Mouse (Mus musculus) testis, adult 2 months (tissue): ENCODE data around the gene Gm21411. TPM values are rescaled to one million over a fixed set of nuclear protein-coding genes. Genes with fewer than 3 reads are reported as not detected.
"Not testable (repeated sequence)": the region's sequence is repeated elsewhere in the genome, so short reads cannot be mapped to it uniquely, and the experiment has no call there.

ENCODE experiments used
- H3K27ac ChIP-seq: fragments of 200-500 bp; 2 replicates; pipeline ENCODE4 v1.5.1; 2012; ENCODE audit warnings: low read depth, low read length; ENCODE audit not compliant: control insufficient read depth, insufficient read depth
- H3K27me3 ChIP-seq: fragments of 200-500 bp; 2 replicates; pipeline ENCODE4 v1.6.1; 2012; ENCODE audit warnings: mild to moderate bottlenecking, low read length, moderate library complexity; ENCODE audit not compliant: control insufficient read depth, insufficient read depth
- H3K36me3 ChIP-seq: fragments of 200-500 bp; 2 replicates; pipeline ENCODE4 v1.6.1; 2012; ENCODE audit warnings: mild to moderate bottlenecking, low read length; ENCODE audit not compliant: control insufficient read depth, insufficient read depth
- H3K4me1 ChIP-seq: fragments of 200-500 bp; 2 replicates; pipeline ENCODE4 v1.6.1; 2012; ENCODE audit warnings: low read length; ENCODE audit not compliant: control insufficient read depth, insufficient read depth
- H3K4me3 ChIP-seq: fragments of 200-500 bp; 2 replicates; pipeline ENCODE4 v1.5.1; 2012; ENCODE audit warnings: low read depth, mild to moderate bottlenecking, low read length, moderate library complexity, mixed read lengths; ENCODE audit not compliant: control insufficient read depth
- CTCF ChIP-seq: fragments of 200-500 bp; IDR thresholded peaks from 2 replicates; pipeline ENCODE4 v1.5.1; 2012; ENCODE audit warnings: low read depth, mild to moderate bottlenecking, inconsistent platforms, low read length, moderate library complexity; ENCODE audit not compliant: control insufficient read depth, insufficient read depth, insufficient replicate concordance
- POLR2A ChIP-seq: fragments of 200-500 bp; IDR thresholded peaks from 2 replicates; pipeline ENCODE4 v1.6.1; 2012; ENCODE audit warnings: low read depth, mild to moderate bottlenecking, inconsistent platforms, low read length, moderate library complexity; ENCODE audit not compliant: control insufficient read depth
- polyA plus RNA-seq: library from polyadenylated mRNA; depleted of rRNA; stranded (reverse); fragments of >200 nt; gene quantifications from 2 replicates; pipeline ENCODE4 v1.2.3, GENCODE M21; 2012; rRNA removed

Gm21411 gene
- polyA plus RNA-seq, result 1.2 TPM in 1 of 2 replicates, not detected in the other

DNA sequence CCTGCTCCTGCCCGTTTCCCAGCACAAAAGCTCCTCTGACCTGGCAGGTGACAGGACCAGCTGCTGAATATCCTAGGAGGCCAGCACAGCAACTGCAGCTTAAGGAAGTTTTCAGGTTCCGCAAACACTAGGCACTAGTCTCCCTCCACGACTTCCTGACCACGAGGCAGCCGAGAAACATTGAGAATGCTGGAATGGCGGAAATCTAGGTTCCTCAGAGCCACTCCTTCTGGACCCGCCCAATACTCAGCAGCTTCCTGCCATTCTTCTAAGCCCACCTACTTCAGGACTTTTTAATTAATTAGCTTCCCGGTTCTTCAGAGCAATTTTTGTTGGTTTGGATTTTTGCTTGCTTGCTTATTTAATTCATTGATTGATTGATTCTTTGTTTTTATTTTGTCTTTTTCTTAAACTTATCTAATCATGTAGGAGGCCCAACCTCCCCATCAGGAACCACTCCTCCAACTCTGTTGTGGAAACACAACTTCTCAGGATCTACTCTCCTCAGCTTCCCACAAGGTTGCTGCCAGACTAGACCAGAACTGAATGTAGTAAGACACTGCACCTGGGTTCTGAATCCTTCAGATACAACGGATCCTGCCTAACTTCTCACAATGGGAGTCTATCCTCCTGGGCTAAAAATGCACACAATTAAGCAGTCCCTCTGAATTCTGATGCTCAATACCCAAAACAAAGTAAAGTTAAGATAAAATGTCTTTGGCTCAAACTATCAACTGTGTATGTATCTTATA lies at the start of gene Gm21411:
Gene Gm21411, minus strand, starts transcription at position 205 of the 752 bp plus-strand sequence.
- H3K4me3 ChIP-seq, H3K4me1 ChIP-seq, H3K27me3 ChIP-seq, H3K36me3 ChIP-seq, H3K27ac ChIP-seq: not testable (repeated sequence)

DNA sequence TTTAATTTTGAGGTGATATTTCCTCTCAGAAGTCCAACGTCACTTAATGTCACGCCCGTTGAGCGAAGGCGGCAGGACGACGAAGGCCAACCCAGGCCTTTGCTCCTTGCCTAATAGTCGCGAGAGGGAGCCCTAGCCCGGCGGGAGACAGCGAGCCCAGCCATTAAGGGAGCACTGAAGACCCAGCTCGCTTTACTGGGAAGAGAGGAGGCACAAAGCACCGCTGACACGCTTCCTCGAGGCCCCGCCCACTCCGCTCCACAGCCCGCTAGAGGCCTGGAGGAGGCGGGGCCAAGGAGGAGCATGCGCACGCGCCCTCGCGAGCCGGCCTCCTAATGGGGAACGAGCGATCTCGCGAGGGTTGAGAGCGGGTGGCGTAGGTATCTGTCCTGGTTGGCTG lies 32.3 kb upstream of the Gm21411 start:
- not testable (repeated sequence) for H3K27me3 ChIP-seq, H3K4me1 ChIP-seq, H3K27ac ChIP-seq, H3K36me3 ChIP-seq
- peak overlapping the region; percentile 89 for H3K4me3 ChIP-seq

DNA sequence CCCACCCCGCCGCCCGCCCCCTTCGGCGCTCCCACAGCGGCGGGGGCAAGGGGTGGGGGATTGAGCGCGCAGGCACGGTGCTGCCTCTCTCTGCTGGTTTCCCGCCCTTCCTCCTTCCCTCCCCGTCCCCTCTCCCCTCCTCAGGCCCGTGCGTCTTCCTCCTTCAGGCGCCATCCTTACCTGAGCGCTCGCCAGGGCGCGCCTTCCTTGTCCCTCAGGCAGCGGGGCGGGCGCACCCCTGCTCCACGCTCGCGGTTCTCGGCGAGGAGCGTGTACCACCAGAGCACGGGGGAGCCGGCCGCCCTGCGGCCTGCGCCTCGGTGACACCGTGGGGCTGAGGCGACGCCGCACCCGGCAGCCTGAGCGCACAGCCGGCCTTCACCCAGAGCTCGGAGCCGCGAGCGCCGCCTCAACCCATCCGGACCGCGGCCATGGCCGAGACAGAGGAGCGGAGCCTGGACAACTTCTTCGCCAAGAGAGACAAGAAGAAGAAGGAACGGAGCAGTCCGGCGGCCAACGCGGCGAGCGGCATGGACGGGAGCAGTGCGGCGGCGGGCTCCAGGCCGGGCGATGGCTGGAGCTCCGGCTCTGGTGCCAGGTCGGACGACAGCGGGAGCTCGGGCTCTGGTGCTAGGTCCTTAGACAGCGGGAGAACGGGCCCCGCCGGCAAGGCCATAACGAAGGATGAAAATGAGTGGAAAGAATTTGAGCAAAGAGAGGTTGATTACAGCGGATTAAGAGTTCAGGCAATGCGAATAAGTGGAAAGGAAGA lies 23.1 kb upstream of the Gm21411 start:
- Histone ChIP-seq H3K27ac (no peak overlapping the region), H3K27me3 (no peaks in the 10 kb centered on the region), H3K36me3 (no peaks in the 10 kb centered on the region), H3K4me3 (peak overlapping the region; percentile 73), H3K4me1 (peaks cover 4% of the 10 kb centered on the region; the same call in 1 of the 2 replicates)
- TF ChIP-seq POLR2A (no peak), CTCF (no peak)

DNA sequence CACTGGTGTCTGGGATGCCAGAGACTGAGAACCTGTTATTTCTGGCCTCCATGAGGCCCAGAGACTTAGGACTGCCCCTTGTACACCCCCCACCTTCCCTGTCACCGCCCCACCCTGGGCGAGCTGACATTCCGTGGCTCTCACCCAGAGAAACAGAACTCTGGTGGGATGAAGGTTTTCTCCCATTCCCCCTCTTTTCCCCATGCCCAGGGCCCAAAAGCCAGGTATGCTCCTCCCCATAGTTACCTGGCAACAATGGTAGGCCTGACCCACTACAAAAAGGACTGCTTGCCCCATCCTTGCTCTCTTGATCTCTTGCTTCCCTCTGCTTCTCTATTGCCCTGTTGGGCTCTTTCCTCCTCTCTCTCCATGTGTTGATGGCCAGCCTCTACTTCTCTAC lies 5.8 kb upstream of the Gm21411 start:
- no peaks in the 10 kb centered on the region for H3K36me3 ChIP-seq
- H3K27ac ChIP-seq, result no peak overlapping the region
- TF ChIP-seq POLR2A, result no peak
- no peak for TF ChIP-seq CTCF
- no peak overlapping the region for H3K4me3 ChIP-seq
- H3K27me3 ChIP-seq, result no peaks in the 10 kb centered on the region
- H3K4me1 ChIP-seq, result no peaks in the 10 kb centered on the region

DNA sequence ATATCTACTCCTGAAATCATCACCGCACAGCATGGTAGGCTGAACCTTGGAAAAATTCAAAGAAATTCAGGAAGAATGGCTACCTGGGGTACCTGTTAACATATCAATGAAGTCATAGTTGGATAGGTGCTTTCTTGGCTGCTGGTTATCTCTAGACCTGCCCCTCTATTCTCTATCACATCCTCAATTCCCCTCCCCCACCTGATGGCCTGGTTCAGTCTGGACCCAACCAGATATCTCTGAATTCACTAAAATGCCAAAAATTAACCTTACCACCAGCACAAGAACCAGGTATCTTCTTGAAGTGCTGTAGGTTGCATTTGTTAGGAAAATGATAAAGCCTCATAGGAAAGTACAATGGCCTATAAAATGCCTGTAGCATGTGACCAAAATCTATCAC lies 1.3 kb downstream of the Gm21411 start:
- H3K4me3 ChIP-seq, H3K36me3 ChIP-seq, H3K27me3 ChIP-seq, H3K4me1 ChIP-seq, H3K27ac ChIP-seq: not testable (repeated sequence)

DNA sequence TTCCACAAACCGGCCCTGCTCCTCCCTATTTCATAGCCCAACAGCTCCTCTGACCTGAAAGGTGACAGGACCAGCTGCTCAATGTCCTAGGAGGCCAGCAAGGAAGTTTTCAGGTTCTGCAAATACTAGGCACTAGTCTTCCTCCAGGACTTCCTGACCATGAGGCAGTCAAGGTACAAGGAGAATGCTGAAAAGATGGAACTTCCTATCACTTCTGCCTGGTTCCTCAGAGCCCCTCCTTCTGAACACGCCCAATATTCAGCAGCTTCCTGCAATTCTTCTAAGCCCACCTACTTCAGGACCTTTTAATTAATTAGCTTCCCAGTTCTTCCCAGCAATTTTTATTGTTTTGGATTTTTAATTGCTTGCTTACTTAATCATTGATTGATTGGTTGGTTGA lies 4.6 kb downstream of the Gm21411 start:
- not testable (repeated sequence) for H3K36me3 ChIP-seq, H3K4me3 ChIP-seq, H3K27ac ChIP-seq, H3K27me3 ChIP-seq, H3K4me1 ChIP-seq

DNA sequence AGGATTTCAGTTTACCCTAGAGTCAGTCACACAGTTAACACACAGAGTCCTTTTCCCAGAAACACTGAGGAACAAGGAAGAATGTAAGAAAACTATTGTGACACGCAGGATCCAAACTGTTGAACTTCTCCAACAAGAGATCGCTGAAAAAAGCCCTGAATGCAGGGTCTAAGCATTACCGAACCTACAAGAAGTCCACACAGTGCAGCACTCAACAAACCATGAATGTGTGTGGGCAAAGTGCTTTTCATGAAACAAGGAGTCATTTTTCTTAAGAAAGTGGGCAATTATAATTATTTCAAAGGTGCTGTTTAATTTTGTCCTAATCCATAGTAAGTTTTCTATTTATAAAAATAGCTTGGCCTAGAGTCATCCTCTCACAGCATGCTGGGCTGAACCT lies 6.3 kb downstream of the Gm21411 start:
- not testable (repeated sequence) for H3K4me1 ChIP-seq, H3K27ac ChIP-seq, H3K4me3 ChIP-seq

More for the DNA sequence above, 6.3 kb downstream of the Gm21411 start:
- not testable (repeated sequence) for H3K36me3 ChIP-seq, H3K27me3 ChIP-seq

Other genes with a start within 250 kb of the Gm21411 start
- gene Zfp989, start 62.4 kb upstream of the Gm21411 start, polyA plus RNA-seq, result 0.05 TPM in 1 of 2 replicates, not detected in the other
- 0.02 and 0.07 TPM in 2 replicates for gene Rex2, start 112.3 kb upstream of the Gm21411 start, polyA plus RNA-seq
- gene Zfp991, start 222.4 kb upstream of the Gm21411 start, polyA plus RNA-seq, result 3.0 and 3.2 TPM in 2 replicates